In the genomic region with DNA sequence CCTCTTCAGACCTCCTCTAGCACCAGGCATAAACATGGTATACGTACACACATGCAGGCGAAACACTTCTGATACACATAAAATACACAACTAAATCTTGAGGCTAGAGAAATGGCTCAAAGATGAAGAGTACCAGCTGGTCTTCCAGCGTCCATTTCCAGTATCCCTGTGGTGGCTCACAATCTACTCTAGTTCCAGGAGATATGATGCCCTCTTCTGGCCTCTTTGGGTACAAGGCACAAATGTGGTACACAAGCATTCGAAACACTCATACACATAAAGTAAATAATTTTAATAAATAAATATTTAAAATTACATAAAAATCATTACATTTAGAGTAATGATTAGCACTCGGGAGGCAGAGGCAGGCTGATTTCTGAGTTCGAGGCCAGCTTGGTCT, we compare ENCODE assay signal across 14 mouse cellular contexts. TPM values are rescaled to one million over a fixed set of nuclear protein-coding genes. Genes with fewer than 3 reads are reported as not detected.
DNase-seq lines count a peak whose midpoint lies in the region; ATAC-seq and TF ChIP-seq lines count a peak whose summit lies in the region.
"Had no signal": no experiment of that assay in that cellular context is flagged by ENCODE, and none has a peak within 500 bp of the region (broad histone marks: within the 10 kb centered on the region; RNA-seq: fewer than 3 reads in every experiment).

No protein-coding gene starts in this region.

- H3K9me3 ChIP-seq in liver, embryonic 12.5 days (replicated peaks), result no peaks in the 10 kb centered on the region
- no peaks in the 10 kb centered on the region for H3K9me3 ChIP-seq in liver, postnatal 0 days (ENCODE audit: low read length)
- H3K9me3 ChIP-seq: embryonic facial prominence, embryonic 13.5 days; limb, embryonic 13.5 days; midbrain, embryonic 12.5 days; neural tube, embryonic 12.5 days had no signal

- H3K36me3 ChIP-seq in liver, adult 2 months (ENCODE audit: control insufficient read depth, insufficient read depth, low read length), result no peaks in the 10 kb centered on the region
- no peaks in the 10 kb centered on the region for H3K36me3 ChIP-seq in liver, embryonic 12.5 days
- no peaks in the 10 kb centered on the region for H3K36me3 ChIP-seq in liver, postnatal 0 days (replicated peaks; ENCODE audit: insufficient read depth, low read length)
- H3K36me3 ChIP-seq: embryonic facial prominence, embryonic 13.5 days; limb, embryonic 13.5 days; midbrain, embryonic 12.5 days; neural tube, embryonic 12.5 days had no signal

- H3K27me3 ChIP-seq in liver, adult 2 months (ENCODE audit: control insufficient read depth, insufficient read depth, low read length), result no peaks in the 10 kb centered on the region
- no peaks in the 10 kb centered on the region for H3K27me3 ChIP-seq in liver, embryonic 12.5 days (replicated peaks)
- H3K27me3 ChIP-seq in liver, postnatal 0 days (ENCODE audit: insufficient read depth, low read length), result no peaks in the 10 kb centered on the region
- H3K27me3 ChIP-seq: embryonic facial prominence, embryonic 13.5 days; limb, embryonic 13.5 days; midbrain, embryonic 12.5 days; neural tube, embryonic 12.5 days had no signal

- H3K4me1 ChIP-seq in liver, adult 2 months (ENCODE audit: control insufficient read depth, insufficient read depth, low read length), result peaks cover 2% of the 10 kb centered on the region; the same call in 1 of the 2 replicates
- H3K4me1 ChIP-seq in liver, embryonic 12.5 days, result peaks cover 24% of the 10 kb centered on the region
- peaks cover 6% of the 10 kb centered on the region; the same call in 1 of the 2 replicates for H3K4me1 ChIP-seq in liver, postnatal 0 days (ENCODE audit: insufficient read depth)
- H3K4me1 ChIP-seq: embryonic facial prominence, embryonic 13.5 days; limb, embryonic 13.5 days; midbrain, embryonic 12.5 days; neural tube, embryonic 12.5 days had no signal

- no peak overlapping the region for H3K4me2 ChIP-seq in liver, embryonic 12.5 days
- no peak overlapping the region for H3K4me2 ChIP-seq in liver, postnatal 0 days (ENCODE audit: low read depth, low read length)
- H3K4me2 ChIP-seq: embryonic facial prominence, embryonic 13.5 days; hindbrain, embryonic 14.5 days; limb, embryonic 13.5 days; midbrain, embryonic 12.5 days; neural tube, embryonic 12.5 days had no signal

- DNase-seq in gastrocnemius, adult 2 months, result no peak
- no peak for DNase-seq in gastrocnemius, postnatal 36 days
- DNase-seq in liver, adult 2 months (ENCODE audit: extremely low read depth, low read depth, low spot score), result peak; percentile 47
- peak; percentile 60 for DNase-seq in ZHBTc4 (ENCODE audit: low read depth, low spot score)
- DNase-seq in liver, postnatal 0 days, result no peak
- DNase-seq in layer of hippocampus, postnatal 10 days (ENCODE audit: low spot score in 2 of 2), result no peak
- DNase-seq in left cerebral cortex, postnatal 4 days, result no peak
- DNase-seq: forebrain, postnatal 0 days had no signal

- no peak overlapping the region for H3K27ac ChIP-seq in gastrocnemius, adult 2 months
- H3K27ac ChIP-seq in liver, adult 2 months (replicated peaks; ENCODE audit: insufficient read depth, low read depth, low read length), result no peak overlapping the region
- H3K27ac ChIP-seq in liver, embryonic 12.5 days, result no peak overlapping the region
- no peak overlapping the region for H3K27ac ChIP-seq in liver, postnatal 0 days (ENCODE audit: low read depth)
- H3K27ac ChIP-seq: embryonic facial prominence, embryonic 13.5 days; hindbrain, embryonic 14.5 days; limb, embryonic 13.5 days; midbrain, embryonic 12.5 days; neural tube, embryonic 12.5 days had no signal

- ATAC-seq in liver, embryonic 12.5 days, result no peak
- no peak for ATAC-seq in liver, postnatal 0 days
- ATAC-seq: forebrain, postnatal 0 days had no signal

- intact Hi-C loops in gastrocnemius, adult 2 months (cut with DNase I), result no loop called here
- intact Hi-C loops in gastrocnemius, postnatal 36 days (cut with DNase I), result no loop called here
- intact Hi-C loops in left cerebral cortex, postnatal 4 days (cut with DNase I), result no loop called here

- TF ChIP-seq CTCF in gastrocnemius, adult 2 months (IDR thresholded peaks at IDR 0.05), result peak; percentile 10; the same call in 1 of the 2 replicates
- TF ChIP-seq CTCF in liver, adult 2 months (IDR thresholded peaks at IDR 0.05; ENCODE audit: low read depth, low read length), result no peak
- TF ChIP-seq CTCF in liver, postnatal 0 days (IDR thresholded peaks at IDR 0.05; ENCODE audit: low read depth), result peak; percentile 55

- H3K9ac ChIP-seq in liver, adult 2 months (ENCODE audit: low read depth, low read length), result no peak overlapping the region
- no peak overlapping the region for H3K9ac ChIP-seq in liver, embryonic 12.5 days
- no peak overlapping the region for H3K9ac ChIP-seq in liver, postnatal 0 days (replicated peaks)
- H3K9ac ChIP-seq: embryonic facial prominence, embryonic 13.5 days; forebrain, postnatal 0 days; hindbrain, embryonic 14.5 days; limb, embryonic 13.5 days; midbrain, embryonic 12.5 days; neural tube, embryonic 12.5 days had no signal

- no peak for TF ChIP-seq POLR2A in liver, adult 2 months (IDR thresholded peaks at IDR 0.05; ENCODE audit: extremely low read depth, insufficient read depth, low read length)

- no peaks in the 10 kb centered on the region for H3K79me2 ChIP-seq in liver, adult 2 months (ENCODE audit: control insufficient read depth, insufficient read depth, low read length)

- no peak for TF ChIP-seq EP300 in liver, postnatal 0 days (IDR thresholded peaks at IDR 0.05; ENCODE audit: low read depth)

- WGBS in liver, adult 2 months, result 92% methylated on average over 6 of the region's 6 CpGs
- 75% methylated on average over 6 of the region's 6 CpGs for WGBS in liver, embryonic 12.5 days (ENCODE audit: insufficient replicate concordance)
- WGBS in liver, postnatal 0 days (ENCODE audit: insufficient replicate concordance), result 90% methylated on average over 6 of the region's 6 CpGs

- H3K4me3 ChIP-seq in gastrocnemius, adult 2 months, result no peak overlapping the region
- no peak overlapping the region for H3K4me3 ChIP-seq in liver, adult 2 months (ENCODE audit: insufficient read depth, low read depth, low read length)
- no peak overlapping the region for H3K4me3 ChIP-seq in liver, embryonic 12.5 days
- no peak overlapping the region for H3K4me3 ChIP-seq in liver, postnatal 0 days (ENCODE audit: low read depth, low read length)
- H3K4me3 ChIP-seq: embryonic facial prominence, embryonic 13.5 days; limb, embryonic 13.5 days; midbrain, embryonic 12.5 days; neural tube, embryonic 12.5 days had no signal

RNA-seq across cellular contexts. Expression of a gene that starts 50.7 kb away (rescaled TPM):
- 10 to 100 TPM in 1 of 2 experiments, 1 to 10 TPM in 1; 7.7 to 15.3 TPM for total RNA-seq in gastrocnemius, adult 2 months (2021)
- total RNA-seq in gastrocnemius, postnatal 36 days (2021), result 10 to 100 TPM in 1 of 2 experiments, 1 to 10 TPM in 1; 9.1 to 11.7 TPM
- 64.6 and 78.7 TPM in 2 replicates for total RNA-seq in liver, adult 2 months (2014; rRNA removed)
- polyA plus RNA-seq in liver, adult 2 months (2012; rRNA removed), result 4.7 and 6.4 TPM in 2 replicates
- 55.7 and 55.8 TPM in 2 replicates for polyA plus RNA-seq in liver, embryonic 12.5 days (2016; fragmentation: Nextera tagmentation; extraction: Ambion mirVana)
- 20.9 and 21.6 TPM in 2 replicates for polyA plus RNA-seq in liver, postnatal 0 days (2015; fragmentation: Nextera tagmentation; extraction: Ambion mirVana)
- total RNA-seq in layer of hippocampus, postnatal 10 days (2021), result 100 to 1,000 TPM; 188 to 213 TPM
- 100 to 1,000 TPM; 194 to 203 TPM for total RNA-seq in left cerebral cortex, postnatal 4 days (2021)

Comparison
In these comparisons a context has a peak if more than half of its experiments do, and no peak if none do; other contexts are left out.
1. DNase-seq: peak in liver, adult 2 months (single experiment) and ZHBTc4 (single experiment); none in gastrocnemius, adult 2 months (single experiment), gastrocnemius, postnatal 36 days (0 of 2), liver, postnatal 0 days (single experiment), layer of hippocampus, postnatal 10 days (0 of 2) and left cerebral cortex, postnatal 4 days (single experiment).